ENCODE assay signal across 8 mouse cellular contexts in the genomic region with DNA sequence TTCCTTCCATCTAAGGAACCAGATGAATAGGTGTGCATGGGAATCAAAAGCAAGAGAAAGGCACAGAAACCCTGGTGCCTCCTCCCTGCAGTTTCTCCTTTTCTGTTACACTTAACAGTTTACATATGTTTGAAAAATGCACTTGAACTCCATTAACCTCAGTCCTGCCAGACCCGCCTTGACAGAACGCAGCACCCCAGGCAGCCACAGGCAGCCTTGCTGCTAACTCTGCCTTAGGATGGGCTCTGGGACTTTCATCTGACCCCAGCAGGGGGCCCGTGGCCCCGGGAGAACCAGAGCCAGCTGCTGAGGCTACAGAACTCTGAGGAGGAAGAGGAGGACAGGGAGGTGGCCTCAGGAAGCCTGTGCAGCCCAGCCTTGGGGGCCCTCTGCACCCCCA. TPM values are rescaled to one million over a fixed set of nuclear protein-coding genes. Genes with fewer than 3 reads are reported as not detected.
DNase-seq lines count a peak whose midpoint lies in the region; ATAC-seq lines count a peak whose summit lies in the region.

No protein-coding gene starts in this region.

- H3K4me2 ChIP-seq in forebrain, embryonic 12.5 days = no peak overlapping the region
- no peak overlapping the region for H3K4me2 ChIP-seq in forebrain, embryonic 11.5 days (ENCODE audit: low read depth, low read length, severe bottlenecking)
- H3K4me2 ChIP-seq in liver, embryonic 11.5 days = no peak overlapping the region
- H3K4me2 ChIP-seq in liver, embryonic 12.5 days = no peak overlapping the region
- H3K4me2 ChIP-seq in embryonic facial prominence, embryonic 14.5 days (ENCODE audit: low read depth, low read length) = peak overlapping the region; percentile 16; the same call in 1 of the 2 replicates

- no peak overlapping the region for H3K9ac ChIP-seq in forebrain, embryonic 12.5 days
- H3K9ac ChIP-seq in forebrain, embryonic 11.5 days (ENCODE audit: low read length) = no peak overlapping the region
- no peak overlapping the region for H3K9ac ChIP-seq in liver, embryonic 11.5 days (ENCODE audit: low read depth, low read length)
- no peak overlapping the region for H3K9ac ChIP-seq in liver, embryonic 12.5 days
- H3K9ac ChIP-seq in embryonic facial prominence, embryonic 14.5 days (ENCODE audit: low read depth, low read length) = peak overlapping the region; percentile 19; the same call in 1 of the 2 replicates

- H3K27ac ChIP-seq in forebrain, embryonic 12.5 days = peak overlapping the region; percentile 61; the same call in 1 of the 2 replicates
- H3K27ac ChIP-seq in forebrain, embryonic 11.5 days (ENCODE audit: low read depth, low read length) = no peak overlapping the region
- H3K27ac ChIP-seq in liver, embryonic 11.5 days (ENCODE audit: low read depth, low read length) = no peak overlapping the region
- no peak overlapping the region for H3K27ac ChIP-seq in liver, embryonic 12.5 days
- peak overlapping the region; percentile 79 for H3K27ac ChIP-seq in embryonic facial prominence, embryonic 14.5 days (replicated peaks; ENCODE audit: low read depth, low read length)

- 41% methylated on average over 4 of the region's 4 CpGs for WGBS in forebrain, embryonic 12.5 days
- 45% methylated on average over 4 of the region's 4 CpGs for WGBS in forebrain, embryonic 11.5 days
- WGBS in liver, embryonic 11.5 days = 45% methylated on average over 4 of the region's 4 CpGs
- WGBS in liver, embryonic 12.5 days (ENCODE audit: insufficient replicate concordance) = 36% methylated on average over 4 of the region's 4 CpGs
- 11% methylated on average over 4 of the region's 4 CpGs for WGBS in embryonic facial prominence, embryonic 14.5 days

- ATAC-seq in forebrain, embryonic 12.5 days (ENCODE audit: low FRiP score) = no peak
- ATAC-seq in forebrain, embryonic 11.5 days (replicated peaks; ENCODE audit: low FRiP score) = no peak
- no peak for ATAC-seq in liver, embryonic 11.5 days (replicated peaks; ENCODE audit: low FRiP score)
- ATAC-seq in liver, embryonic 12.5 days = no peak
- ATAC-seq in embryonic facial prominence, embryonic 14.5 days (ENCODE audit: low read depth) = 0 out of 2 replicates have a peak, but pooled peaks have one; percentile 19
- no peak for ATAC-seq in inflammation-experienced regulatory T-cells, adult 6 months

- H3K36me3 ChIP-seq in forebrain, embryonic 12.5 days (replicated peaks) = peaks cover 46% of the 10 kb centered on the region
- no peaks in the 10 kb centered on the region; the same call in none of the 2 replicates for H3K36me3 ChIP-seq in forebrain, embryonic 11.5 days (ENCODE audit: control insufficient read depth, insufficient read depth, low read length)
- H3K36me3 ChIP-seq in liver, embryonic 11.5 days (ENCODE audit: control insufficient read depth, insufficient read depth, low read length) = peaks cover 12% of the 10 kb centered on the region; the same call in 1 of the 2 replicates
- peaks cover 84% of the 10 kb centered on the region for H3K36me3 ChIP-seq in liver, embryonic 12.5 days
- peaks cover 17% of the 10 kb centered on the region; the same call in 1 of the 2 replicates for H3K36me3 ChIP-seq in embryonic facial prominence, embryonic 14.5 days (ENCODE audit: control insufficient read depth, insufficient read depth, low read length)

- no peaks in the 10 kb centered on the region for H3K27me3 ChIP-seq in forebrain, embryonic 12.5 days
- no peaks in the 10 kb centered on the region for H3K27me3 ChIP-seq in forebrain, embryonic 11.5 days (ENCODE audit: control insufficient read depth, insufficient read depth, low read length)
- H3K27me3 ChIP-seq in liver, embryonic 11.5 days (replicated peaks; ENCODE audit: control insufficient read depth, insufficient read depth, low read length) = no peaks in the 10 kb centered on the region
- no peaks in the 10 kb centered on the region for H3K27me3 ChIP-seq in liver, embryonic 12.5 days (replicated peaks)
- no peaks in the 10 kb centered on the region for H3K27me3 ChIP-seq in embryonic facial prominence, embryonic 14.5 days (replicated peaks; ENCODE audit: control insufficient read depth, insufficient read depth, low read length)

- no peak overlapping the region for H3K4me3 ChIP-seq in forebrain, embryonic 12.5 days (replicated peaks)
- no peak overlapping the region for H3K4me3 ChIP-seq in forebrain, embryonic 11.5 days (ENCODE audit: low read depth, low read length)
- H3K4me3 ChIP-seq in liver, embryonic 11.5 days (ENCODE audit: low read depth, low read length) = no peak overlapping the region
- H3K4me3 ChIP-seq in liver, embryonic 12.5 days = no peak overlapping the region
- no peak overlapping the region for H3K4me3 ChIP-seq in embryonic facial prominence, embryonic 14.5 days (ENCODE audit: low read depth, low read length)

- DNase-seq in forebrain, embryonic 11.5 days (ENCODE audit: low spot score) = no peak
- DNase-seq in liver, embryonic 11.5 days (ENCODE audit: low spot score) = peak; percentile 53
- DNase-seq in embryonic facial prominence, embryonic 14.5 days (ENCODE audit: low spot score) = peak; percentile 74
- DNase-seq in mesoderm, embryonic 11.5 days (ENCODE audit: low read depth, low spot score) = peak; percentile 59
- no peak for DNase-seq in right cerebral cortex, adult 2 months (ENCODE audit: low spot score in 2 of 2)

- H3K9me3 ChIP-seq in forebrain, embryonic 12.5 days = no peaks in the 10 kb centered on the region
- no peaks in the 10 kb centered on the region for H3K9me3 ChIP-seq in forebrain, embryonic 11.5 days (ENCODE audit: control insufficient read depth, low read length)
- no peaks in the 10 kb centered on the region for H3K9me3 ChIP-seq in liver, embryonic 11.5 days (ENCODE audit: control insufficient read depth, low read length)
- H3K9me3 ChIP-seq in liver, embryonic 12.5 days (replicated peaks) = no peaks in the 10 kb centered on the region
- no peaks in the 10 kb centered on the region for H3K9me3 ChIP-seq in embryonic facial prominence, embryonic 14.5 days (ENCODE audit: control insufficient read depth, low read length)

- H3K4me1 ChIP-seq in forebrain, embryonic 12.5 days = peaks cover 42% of the 10 kb centered on the region
- peaks cover 6% of the 10 kb centered on the region; the same call in 1 of the 2 replicates for H3K4me1 ChIP-seq in forebrain, embryonic 11.5 days (replicated peaks; ENCODE audit: control insufficient read depth, insufficient read depth, low read length)
- peaks cover 14% of the 10 kb centered on the region for H3K4me1 ChIP-seq in liver, embryonic 11.5 days (replicated peaks; ENCODE audit: control insufficient read depth, insufficient read depth, low read length)
- peaks cover 32% of the 10 kb centered on the region for H3K4me1 ChIP-seq in liver, embryonic 12.5 days
- H3K4me1 ChIP-seq in embryonic facial prominence, embryonic 14.5 days (ENCODE audit: control insufficient read depth, insufficient read depth, low read length) = peaks cover 78% of the 10 kb centered on the region

RNA-seq across cellular contexts. Expression of gene H2afy, which starts 23.7 kb away (rescaled TPM):
- 651 and 663 TPM in 2 replicates for polyA plus RNA-seq in forebrain, embryonic 12.5 days (2016; fragmentation: Nextera tagmentation; extraction: Ambion mirVana)
- 685 and 702 TPM in 2 replicates for polyA plus RNA-seq in forebrain, embryonic 11.5 days (2014; fragmentation: Nextera tagmentation; extraction: Ambion mirVana)
- polyA plus RNA-seq in liver, embryonic 11.5 days (2014; fragmentation: Nextera tagmentation; extraction: Ambion mirVana) = 230 and 233 TPM in 2 replicates
- polyA plus RNA-seq in liver, embryonic 12.5 days (2016; fragmentation: Nextera tagmentation; extraction: Ambion mirVana) = 162 and 164 TPM in 2 replicates
- 246 and 265 TPM in 2 replicates for polyA plus RNA-seq in embryonic facial prominence, embryonic 14.5 days (2014; fragmentation: Nextera tagmentation; extraction: Ambion mirVana)
- 100 to 1,000 TPM; 112 to 148 (median 117) TPM for polyA plus RNA-seq in inflammation-experienced regulatory T-cells, adult 6 months (2017; shearing (Covaris generic))

Comparison
In these comparisons a context has a peak if more than half of its experiments do, and no peak if none do; other contexts are left out.
1. H3K27ac ChIP-seq: peak in forebrain, embryonic 12.5 days (single experiment) and embryonic facial prominence, embryonic 14.5 days (single experiment); none in forebrain, embryonic 11.5 days (single experiment), liver, embryonic 11.5 days (single experiment) and liver, embryonic 12.5 days (single experiment).
2. DNase-seq: peak in liver, embryonic 11.5 days (single experiment), embryonic facial prominence, embryonic 14.5 days (single experiment) and mesoderm, embryonic 11.5 days (single experiment); none in forebrain, embryonic 11.5 days (single experiment) and right cerebral cortex, adult 2 months (0 of 2).